Mouse (Mus musculus) kidney, adult 2 months (tissue): ENCODE measurements around the gene Top1. TPM values are rescaled to one million over a fixed set of nuclear protein-coding genes. Genes with fewer than 3 reads are reported as not detected.
"Not testable (repeated sequence)": the region's sequence is repeated elsewhere in the genome, so short reads cannot be mapped to it uniquely, and the experiment has no call there.

ENCODE experiments used
- DNase-seq: peaks from one replicate; pipeline ENCODE4 v3.0.0; 2021
- H3K27ac ChIP-seq: fragments of 200-500 bp; 2 replicates; pipeline ENCODE4 v1.5.1; 2012; ENCODE audit warnings: low read depth, low read length, control low read depth, inconsistent platforms; ENCODE audit not compliant: insufficient read depth
- H3K27me3 ChIP-seq: fragments of 200-500 bp; replicated peaks from 2 replicates; pipeline ENCODE4 v1.6.1; 2012; ENCODE audit warnings: mild to moderate bottlenecking, moderate library complexity, low read length, inconsistent platforms; ENCODE audit not compliant: control insufficient read depth, insufficient read depth
- H3K36me3 ChIP-seq: fragments of 200-500 bp; 2 replicates; pipeline ENCODE4 v1.6.1; 2012; ENCODE audit warnings: mild to moderate bottlenecking, moderate library complexity, low read length, inconsistent platforms; ENCODE audit not compliant: control insufficient read depth, insufficient read depth
- H3K4me1 ChIP-seq: fragments of 200-500 bp; 2 replicates; pipeline ENCODE4 v1.6.1; 2011; ENCODE audit warnings: low read length; ENCODE audit not compliant: control insufficient read depth, insufficient read depth
- H3K4me3 ChIP-seq: fragments of 200-500 bp; 2 replicates; pipeline ENCODE4 v1.5.1; 2011; ENCODE audit warnings: mild to moderate bottlenecking, low read depth, low read length, control low read depth; ENCODE audit not compliant: insufficient read depth
- CTCF ChIP-seq: fragments of 200-500 bp; conservative IDR thresholded peaks from 2 replicates; pipeline ENCODE4 v1.5.1; 2011; ENCODE audit warnings: low read depth, mild to moderate bottlenecking, control low read depth, low read length, moderate library complexity, mixed read lengths; ENCODE audit not compliant: insufficient read depth, insufficient read length
- POLR2A ChIP-seq: fragments of 200-500 bp; IDR thresholded peaks from one replicate; pipeline ENCODE4 v1.6.1; 2011; ENCODE audit warnings: low read depth, low read length, control low read depth
- WGBS: fragments of 180-500 bp; shearing (Covaris S2); methylation state at CpG from one replicate; pipeline ENCODE4 v1.1.7; 2018; 5-methylcytosine and 5-hydroxymethylcytosine counted together
- polyA plus RNA-seq: library from polyadenylated mRNA; depleted of rRNA; stranded (reverse); fragments of >200 nt; gene quantifications from 2 replicates; pipeline ENCODE4 v1.2.3, GENCODE M21; 2012

The Top1 gene
- polyA plus RNA-seq, 1 experiment = 9.2 TPM

DNA sequence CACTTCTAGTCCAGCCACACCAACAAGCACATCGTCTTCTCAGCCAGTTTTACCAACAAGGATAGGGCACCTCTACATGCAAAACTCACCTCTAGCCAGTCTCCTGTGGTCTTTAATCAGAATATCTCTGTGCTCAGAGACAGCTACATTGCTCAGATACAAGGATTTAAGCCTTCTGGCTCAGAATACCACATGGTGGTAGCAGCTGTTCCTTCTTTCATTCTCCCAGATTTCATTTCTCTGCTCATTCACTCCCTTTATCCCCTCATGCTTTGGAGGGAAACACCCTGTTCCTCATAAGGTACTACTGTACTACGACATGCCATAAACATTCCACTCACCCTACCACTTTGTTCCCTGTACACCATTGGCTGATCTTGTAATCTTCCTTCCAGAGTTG is 7.5 kb downstream of the Top1 start:
- Histone ChIP-seq H3K36me3 (no peaks in the 10 kb centered on the region), H3K4me1 (peaks cover 4% of the 10 kb centered on the region; the same call in 1 of the 2 replicates), H3K27me3 (no peaks in the 10 kb centered on the region), H3K4me3 (no peak overlapping the region), H3K27ac (no peak overlapping the region)
- TF ChIP-seq CTCF = no peak
- no peak for TF ChIP-seq POLR2A
- DNase-seq = no peak
- WGBS = 76% methylated on average over 2 of the region's 2 CpGs

DNA sequence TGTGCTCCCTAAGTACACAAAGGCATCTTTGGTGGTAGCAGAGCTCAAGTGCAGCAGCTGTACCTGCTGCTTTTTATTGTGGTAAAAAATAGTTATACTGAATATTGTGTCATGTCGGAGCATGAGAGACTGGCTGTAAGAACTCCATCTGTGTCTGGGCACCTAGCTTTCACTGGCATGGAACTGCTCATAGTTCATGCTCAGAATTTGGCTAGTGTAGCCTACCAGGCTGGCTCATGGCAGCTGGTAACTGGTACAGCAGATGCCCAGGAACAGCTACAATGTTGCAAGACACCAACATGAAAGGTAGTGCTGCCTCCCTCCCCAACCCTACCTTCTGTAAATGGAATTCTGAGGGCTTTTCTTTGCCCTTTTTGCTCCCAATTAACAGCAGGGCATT is 9.9 kb downstream of the Top1 start:
- WGBS = 100% methylated on average over 1 of the region's 1 CpGs
- no peak overlapping the region for H3K4me3 ChIP-seq
- no peak for TF ChIP-seq POLR2A
- no peak for TF ChIP-seq CTCF
- H3K36me3 ChIP-seq = no peaks in the 10 kb centered on the region
- DNase-seq = no peak
- no peaks in the 10 kb centered on the region for H3K27me3 ChIP-seq
- H3K4me1 ChIP-seq = peaks cover 4% of the 10 kb centered on the region; the same call in 1 of the 2 replicates
- H3K27ac ChIP-seq = no peak overlapping the region

GRCm38 (mm10) chr2:160656234-160656633 is 10.5 kb downstream of the Top1 start:
- H3K4me1 ChIP-seq = peaks cover 4% of the 10 kb centered on the region; the same call in 1 of the 2 replicates
- WGBS = 71% methylated on average over 1 of the region's 1 CpGs
- H3K27me3 ChIP-seq = no peaks in the 10 kb centered on the region
- no peaks in the 10 kb centered on the region for H3K36me3 ChIP-seq
- no peak for DNase-seq
- TF ChIP-seq POLR2A = no peak
- no peak for TF ChIP-seq CTCF
- H3K4me3 ChIP-seq = no peak overlapping the region
- H3K27ac ChIP-seq = no peak overlapping the region

- DNase-seq = no peak
- Histone ChIP-seq H3K27ac (no peak overlapping the region), H3K36me3 (no peaks in the 10 kb centered on the region; the same call in 1 of the 2 replicates), H3K27me3 (no peaks in the 10 kb centered on the region), H3K4me3 (no peak overlapping the region), H3K4me1 (peaks cover 4% of the 10 kb centered on the region; the same call in 1 of the 2 replicates)
- 86% methylated on average over 13 of the region's 13 CpGs for WGBS
- TF ChIP-seq CTCF (no peak), POLR2A (no peak)
These were observed 12.2 kb downstream of the Top1 start for GRCm38 (mm10) chr2:160657801-160658442.

- no peaks in the 10 kb centered on the region; the same call in 1 of the 2 replicates for H3K36me3 ChIP-seq
- H3K4me3 ChIP-seq = no peak overlapping the region
- H3K27me3 ChIP-seq = no peaks in the 10 kb centered on the region
- peaks cover 6% of the 10 kb centered on the region; the same call in 1 of the 2 replicates for H3K4me1 ChIP-seq
- TF ChIP-seq CTCF (no peak), POLR2A (no peak)
- no peak overlapping the region for H3K27ac ChIP-seq
- no peak for DNase-seq
These were observed 13.1 kb downstream of the Top1 start for GRCm38 (mm10) chr2:160658811-160659210.

GRCm38 (mm10) chr2:160664421-160664820 is 18.7 kb downstream of the Top1 start:
- DNase-seq = peak; percentile 59
- Histone ChIP-seq H3K27ac (no peak overlapping the region), H3K36me3 (no peaks in the 10 kb centered on the region; the same call in 1 of the 2 replicates), H3K4me1 (peaks cover 3% of the 10 kb centered on the region; the same call in 1 of the 2 replicates), H3K4me3 (no peak overlapping the region), H3K27me3 (no peaks in the 10 kb centered on the region)
- TF ChIP-seq CTCF (no peak), POLR2A (no peak)

GRCm38 (mm10) chr2:160664986-160665385 is 19.3 kb downstream of the Top1 start:
- H3K36me3 ChIP-seq, H3K4me3 ChIP-seq, H3K27me3 ChIP-seq, H3K4me1 ChIP-seq, DNase-seq, H3K27ac ChIP-seq: not testable (repeated sequence)
- WGBS = 88% methylated on average over 2 of the region's 2 CpGs

DNA sequence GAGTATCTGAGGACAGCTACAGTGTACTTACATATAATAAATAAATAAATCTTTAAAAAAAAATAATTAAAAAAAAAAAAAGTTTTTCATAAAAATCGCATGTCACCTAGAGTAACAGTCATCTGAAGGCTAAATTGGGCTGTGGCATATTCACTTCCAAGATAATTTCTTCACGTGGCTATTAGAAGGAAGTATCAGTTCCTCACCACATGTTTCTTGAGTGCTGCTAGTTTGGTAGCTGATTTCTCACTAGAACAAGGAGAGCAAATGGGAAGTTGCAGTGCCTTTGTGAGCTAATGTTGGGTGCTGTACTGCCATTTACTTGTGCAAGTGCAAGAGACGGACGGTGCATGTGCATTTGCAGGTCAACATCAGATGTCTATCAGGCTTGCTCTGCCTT is 21.6 kb downstream of the Top1 start:
- Histone ChIP-seq H3K27me3 (no peaks in the 10 kb centered on the region), H3K4me1 (peaks cover 3% of the 10 kb centered on the region; the same call in 1 of the 2 replicates), H3K36me3 (no peaks in the 10 kb centered on the region; the same call in 1 of the 2 replicates), H3K27ac (no peak overlapping the region), H3K4me3 (no peak overlapping the region)
- DNase-seq = no peak
- TF ChIP-seq POLR2A (no peak), CTCF (no peak)
- WGBS = 75% methylated on average over 4 of the region's 4 CpGs
